Mouse (Mus musculus): Measurements from ENCODE around the gene Tmsb15l. TPM values are rescaled to one million over a fixed set of nuclear protein-coding genes. Genes with fewer than 3 reads are reported as not detected.

Tmsb15l gene
- total RNA-seq (2023), result under 1 TPM in 1 of 2 experiments, not detected in 1; 0.95 TPM

GRCm38 (mm10) chrX:136976424-136977084 lies at the start of gene Tmsb15l, which contains the start of gene Tmsb15b1:
Tmsb15l (minus strand) TSS chrX:136976869.
Tmsb15b1 (minus strand) TSS chrX:136976874.

GRCm38 (mm10) chrX:136992978-136993547 lies 16.4 kb upstream of the Tmsb15l start, which contains the start of gene Zcchc18:
Zcchc18 (plus strand) TSS chrX:136993155.

GRCm38 (mm10) chrX:136975397-136975796 lies 1.3 kb downstream of the Tmsb15l start, which contains the start of gene Tmsb15b2:
Tmsb15b2 (minus strand) TSS chrX:136975497.

GRCm38 (mm10) chrX:136927031-136927430 lies 49.6 kb downstream of the Tmsb15l start, which contains the start of gene H2bfm:
H2bfm (plus strand) TSS chrX:136927325.

Other genes with a start within 250 kb of the Tmsb15l start
- gene Morf4l2, start 233.2 kb downstream of the Tmsb15l start, total RNA-seq (2023), result 100 to 1,000 TPM; 123 to 138 TPM
- gene Glra4, start 196.7 kb downstream of the Tmsb15l start, total RNA-seq (2023), result not detected
- 1 to 10 TPM; 5.9 to 7.0 TPM for gene Plp1, start 154.2 kb downstream of the Tmsb15l start, total RNA-seq (2023)
- not detected for gene Rab9b, start 108.1 kb downstream of the Tmsb15l start, total RNA-seq (2023)
- not detected for gene H2bfm, start 49.5 kb downstream of the Tmsb15l start, total RNA-seq (2023)
- gene Tmsb15b2, start 1.4 kb downstream of the Tmsb15l start, total RNA-seq (2023), result 10 to 100 TPM; 17.5 to 26.6 TPM
- gene Tmsb15b1, start within 50 bp of the Tmsb15l start, total RNA-seq (2023), result 10 to 100 TPM in 1 of 2 experiments, 1 to 10 TPM in 1; 2.9 to 19.2 TPM
- 10 to 100 TPM; 13.1 to 20.4 TPM for gene Zcchc18, start 16.3 kb upstream of the Tmsb15l start, total RNA-seq (2023)
- 10 to 100 TPM; 34.1 to 50.9 TPM for gene Slc25a53, start 61.4 kb upstream of the Tmsb15l start, total RNA-seq (2023)
- gene Fam199x, start 72.7 kb upstream of the Tmsb15l start, total RNA-seq (2023), result 1 to 10 TPM; 6.7 to 7.7 TPM
- gene Esx1, start 145.2 kb upstream of the Tmsb15l start, total RNA-seq (2023), result not detected